Mouse (Mus musculus) thymus, postnatal 14 days (tissue): ENCODE results near the gene Gm20850.
"Not testable (repeated sequence)": the region's sequence is repeated elsewhere in the genome, so short reads cannot be mapped to it uniquely, and the experiment has no call there.

Source experiments
- DNase-seq: peaks from one replicate; pipeline ENCODE4 v3.0.0; 2021

The Gm20850 gene

GRCm38 (mm10) chrY:75715022-75715421 is at the start of gene Gm20850:
Gene Gm20850, plus strand, starts transcription at chrY:75715322.
- not testable (repeated sequence) for DNase-seq
